Mouse (Mus musculus): ENCODE data around the gene Cbx1.
"Not testable (repeated sequence)": the region's sequence is repeated elsewhere in the genome, so short reads cannot be mapped to it uniquely, and the experiment has no call there.

The Cbx1 gene

DNA sequence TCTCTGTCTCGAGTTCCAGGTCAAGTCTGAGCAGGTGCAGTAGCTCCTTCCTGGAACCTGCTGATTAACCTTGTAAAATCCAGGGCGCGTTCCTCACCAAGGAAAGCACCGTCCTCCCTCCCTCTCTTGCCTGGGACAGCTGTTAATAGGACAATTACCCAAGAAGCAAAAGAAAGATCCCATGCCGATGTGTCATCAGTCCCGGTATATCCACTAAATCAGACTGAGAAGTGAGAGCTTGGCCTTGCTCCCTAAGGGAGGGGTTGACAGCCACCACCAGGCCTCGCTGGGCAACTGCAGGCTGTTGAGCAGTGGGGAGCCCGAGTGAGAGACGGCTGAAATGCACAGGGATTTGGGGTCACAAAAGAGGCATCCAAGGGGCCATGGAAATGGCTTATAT, 48.4 kb downstream of the Cbx1 start:
- DNase-seq (ENCODE audit: low spot score in 2 of 2): no peak

DNA sequence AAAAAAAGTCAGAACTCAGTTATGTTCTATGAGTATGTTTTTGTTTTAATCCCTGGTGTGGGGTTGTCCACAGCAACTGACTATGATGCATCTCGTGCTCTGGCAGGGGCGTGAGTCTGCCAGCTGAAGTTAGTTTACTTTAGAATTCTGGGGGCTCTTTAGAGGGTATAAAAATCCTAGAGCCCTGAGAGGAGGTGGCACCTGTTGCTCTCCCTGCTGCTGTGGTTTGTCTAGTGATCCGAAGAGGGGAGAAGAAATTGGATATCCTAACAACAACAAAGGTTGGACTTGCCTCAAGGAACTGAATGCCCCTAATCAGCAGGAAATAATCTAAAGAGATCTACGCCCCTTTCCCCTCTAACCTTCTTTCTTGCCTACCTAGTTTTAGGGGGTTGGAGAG, 49.4 kb downstream of the Cbx1 start:
- no peak for DNase-seq (ENCODE audit: low spot score in 2 of 2)

DNA sequence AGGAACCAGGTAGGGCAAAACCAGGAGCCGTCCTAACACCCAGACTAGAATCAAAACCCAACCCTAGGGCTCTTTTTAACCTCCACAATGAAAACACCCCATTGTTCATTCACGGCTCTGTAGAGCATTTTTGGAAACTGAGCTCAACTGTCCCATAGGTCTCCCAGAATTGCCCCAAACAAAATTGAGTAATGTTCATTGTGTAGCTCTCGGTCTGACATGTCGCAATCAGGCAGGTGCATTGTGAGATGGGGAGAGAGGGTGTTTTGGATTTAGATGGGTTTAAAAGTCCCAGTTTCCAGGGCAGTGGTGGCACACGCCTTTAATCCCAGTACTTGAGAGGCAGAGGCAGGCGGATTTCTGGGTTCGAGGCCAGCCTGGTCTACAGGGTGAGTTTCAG, 50.5 kb downstream of the Cbx1 start:
- DNase-seq (ENCODE audit: low spot score in 2 of 2): no peak

DNA sequence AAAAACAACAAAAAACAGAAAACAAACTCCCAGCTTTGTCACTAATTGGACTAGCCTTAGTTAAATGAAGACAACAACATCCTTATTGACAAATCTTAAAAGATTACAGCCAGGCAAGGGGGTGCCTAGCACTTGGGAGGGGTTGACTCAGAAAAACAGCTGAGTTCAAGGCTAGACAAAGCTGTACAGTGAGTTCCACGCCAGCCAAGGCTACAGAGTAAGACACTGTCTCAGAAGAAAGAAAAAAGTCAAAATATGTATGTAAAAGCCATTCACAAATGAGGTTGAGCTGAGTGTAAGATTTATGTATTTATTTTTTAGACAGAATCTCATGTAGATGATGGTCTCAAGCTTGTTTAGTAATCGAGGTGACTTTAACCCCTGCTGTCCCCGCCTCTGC, 51.0 kb downstream of the Cbx1 start:
- no peak for DNase-seq (ENCODE audit: low spot score in 2 of 2)

DNA sequence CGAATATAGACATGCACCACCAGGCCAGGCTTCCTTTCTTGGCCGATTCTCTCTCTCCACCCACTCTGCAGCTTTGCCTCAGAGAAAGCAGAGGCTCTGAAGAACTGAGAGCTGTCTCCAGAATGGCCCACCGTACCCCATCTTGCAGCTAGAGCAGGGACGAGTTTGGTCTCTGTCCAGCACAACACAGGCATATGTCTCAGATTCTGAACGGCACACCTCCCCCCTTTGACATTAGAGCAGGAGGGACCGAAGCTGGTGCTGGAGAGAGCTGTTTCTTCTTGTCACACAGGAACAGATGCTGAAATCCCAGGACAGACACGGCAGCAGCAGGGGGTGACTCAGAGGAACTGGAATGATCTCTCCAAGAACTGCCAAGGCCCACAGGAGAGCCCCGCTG, 51.4 kb downstream of the Cbx1 start:
- no peak for DNase-seq (ENCODE audit: low spot score in 2 of 2)

DNA sequence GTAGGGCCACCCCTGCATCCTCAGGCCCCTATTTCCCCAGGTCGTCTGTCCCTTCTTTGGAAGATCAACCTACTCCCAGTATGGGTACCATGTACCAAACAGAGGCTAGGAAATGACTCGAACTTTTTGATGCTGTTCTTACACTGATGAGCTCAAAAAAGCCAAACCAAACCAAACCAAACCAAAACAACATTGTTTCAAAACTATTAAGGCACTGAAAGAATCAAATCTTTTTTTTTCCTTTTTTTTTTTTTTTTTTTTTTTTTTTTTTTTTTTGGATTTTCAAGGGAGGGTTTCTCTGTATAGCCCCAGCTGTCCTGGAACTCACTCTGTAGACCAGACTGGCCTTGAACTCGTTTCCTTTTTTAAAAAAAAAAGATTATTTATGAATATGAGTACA, 54.7 kb downstream of the Cbx1 start:
- no peak for DNase-seq (ENCODE audit: low spot score in 2 of 2)

DNA sequence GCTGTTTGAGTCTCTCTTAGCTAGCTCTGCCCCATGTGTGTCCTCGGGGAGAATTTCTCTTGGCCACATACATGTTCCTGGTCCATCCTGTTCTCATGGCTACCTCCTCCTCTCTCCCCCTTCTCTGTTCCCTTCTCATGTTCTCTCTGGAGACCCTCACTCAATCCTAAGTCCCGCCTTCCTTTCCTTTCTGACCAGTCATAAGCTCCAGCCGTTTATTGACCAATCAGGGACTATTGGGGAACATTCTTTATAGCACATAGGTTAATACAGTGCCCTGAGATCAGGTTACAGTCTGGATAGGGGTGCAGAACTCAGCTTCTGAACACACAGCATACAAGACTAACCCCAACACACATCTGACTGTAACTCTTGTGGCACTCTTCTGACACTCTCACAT, 58.3 kb downstream of the Cbx1 start:
- no peak for DNase-seq (ENCODE audit: low spot score in 2 of 2)

DNA sequence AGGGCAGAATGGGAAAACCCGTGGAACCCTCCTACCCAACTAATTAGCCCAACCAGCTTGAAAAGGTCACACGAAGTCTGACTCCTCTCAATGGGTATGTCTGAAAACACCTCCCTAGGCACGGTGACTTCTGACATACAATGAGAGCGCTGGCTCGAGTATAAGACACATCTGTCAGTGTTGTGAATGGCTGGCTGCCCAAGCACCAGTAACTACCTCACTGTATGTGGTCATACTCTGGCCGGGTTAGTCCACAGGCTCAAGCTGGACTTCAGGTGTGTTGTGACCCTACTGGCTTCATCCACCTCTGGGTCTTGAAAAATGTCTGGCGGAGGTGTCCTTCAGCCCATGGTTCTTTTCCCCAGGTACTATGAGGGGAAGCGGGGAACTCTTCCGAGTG, 59.8 kb downstream of the Cbx1 start:
- no peak for DNase-seq (ENCODE audit: low spot score in 2 of 2)

DNA sequence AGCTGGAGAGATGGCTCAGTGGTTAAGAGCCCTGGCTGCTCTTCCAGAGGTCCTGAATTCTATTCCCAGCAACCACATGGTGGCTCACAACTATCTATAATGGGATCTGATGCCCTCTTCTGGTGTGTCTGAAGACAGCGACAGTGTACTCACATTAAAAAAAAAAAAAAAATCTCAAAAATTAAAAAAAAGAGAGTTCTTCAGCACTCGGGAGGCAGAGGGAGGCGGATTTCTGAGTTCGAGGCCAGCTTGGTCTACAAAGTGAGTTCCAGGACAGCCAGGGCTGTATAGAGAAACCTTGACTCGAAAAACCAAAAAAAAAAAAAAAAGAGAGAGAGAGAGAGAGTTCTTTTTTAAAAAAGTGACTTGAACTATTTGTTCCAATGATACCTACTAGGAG, 60.2 kb downstream of the Cbx1 start:
- not testable (repeated sequence) for DNase-seq (ENCODE audit: low spot score in 2 of 2)

DNA sequence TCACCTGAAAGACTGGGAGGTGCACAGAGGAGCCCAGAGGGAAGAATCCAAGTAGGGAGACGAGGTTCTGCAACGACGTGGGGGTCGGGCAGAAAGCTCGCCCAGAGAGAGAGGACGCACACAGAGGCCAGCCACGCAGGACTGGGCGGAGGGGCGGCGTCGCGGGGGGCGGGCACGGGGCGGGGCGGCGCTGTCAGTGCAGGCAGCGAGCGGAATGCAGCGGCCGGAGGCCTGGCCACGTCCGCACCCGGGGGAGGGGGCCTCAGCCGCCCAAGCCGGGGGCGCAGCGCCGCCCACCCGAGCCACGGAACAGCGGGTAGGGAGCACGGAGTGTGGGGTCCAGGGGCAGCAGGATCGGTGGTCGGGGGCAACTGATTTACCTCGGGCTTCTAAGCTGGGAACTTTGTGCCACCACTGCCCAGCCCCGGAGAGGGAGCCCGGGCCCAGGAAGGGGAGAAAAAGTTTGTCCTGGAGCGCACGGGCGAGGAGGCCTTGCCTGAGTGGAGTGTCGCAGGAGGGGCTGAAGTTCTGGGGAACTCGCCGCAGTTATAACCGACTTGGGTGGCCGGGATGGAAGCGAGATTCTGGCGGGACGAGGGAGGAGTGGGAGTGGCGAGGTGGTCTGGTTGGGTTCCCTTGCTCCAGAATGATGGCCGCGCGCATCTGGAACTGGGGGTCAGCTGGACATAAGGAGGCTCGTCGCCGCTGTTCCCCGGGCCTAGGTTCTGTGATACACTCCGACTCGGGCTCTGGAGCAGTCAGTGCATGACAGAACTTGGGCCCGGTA, 60.9 kb downstream of the Cbx1 start, which contains the start of gene Copz2:
TSS of gene Copz2 (plus strand) at position 190 of the 787 bp plus-strand sequence.
- no peak for DNase-seq (ENCODE audit: low spot score in 2 of 2)

DNA sequence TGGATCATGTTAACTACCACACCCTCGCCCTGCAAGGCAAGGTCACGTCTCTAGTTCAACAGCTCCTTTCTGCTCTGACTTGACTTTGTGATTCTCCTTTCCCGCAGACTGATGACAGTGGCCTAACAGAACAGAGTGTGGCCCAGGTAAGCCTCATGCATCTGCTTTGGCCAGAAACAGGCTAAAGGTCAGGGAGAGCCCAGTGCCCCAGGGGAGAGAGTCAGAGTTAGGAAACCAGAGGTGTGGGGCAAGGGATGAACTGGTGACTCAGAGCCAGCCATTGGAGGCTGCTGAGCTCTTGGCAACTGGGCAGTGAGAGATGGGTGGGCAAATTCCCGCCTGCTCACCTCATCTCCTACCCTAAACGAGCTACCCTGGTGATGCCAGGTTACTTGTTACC, 68.5 kb downstream of the Cbx1 start:
- DNase-seq (ENCODE audit: low spot score in 2 of 2): no peak
